Mouse (Mus musculus) thymus, adult 2 months (tissue): Measurements from ENCODE around the gene Nupr1.

Source experiments
- CTCF ChIP-seq: fragments of 200-500 bp; IDR thresholded peaks from 2 replicates; pipeline ENCODE4 v1.5.1; 2012; ENCODE audit warnings: mild to moderate bottlenecking, control low read depth, low read length, moderate library complexity, borderline replicate concordance; ENCODE audit not compliant: control insufficient read depth, poor library complexity, insufficient read depth; ENCODE audit errors: extremely low read depth
- POLR2A ChIP-seq: fragments of 200-500 bp; IDR thresholded peaks from 2 replicates; pipeline ENCODE4 v1.6.1; 2012; ENCODE audit warnings: mild to moderate bottlenecking, low read length, control low read depth, moderate library complexity; ENCODE audit not compliant: control insufficient read depth, poor library complexity, insufficient read depth; ENCODE audit errors: extremely low read depth

GRCm38 (mm10) chr7:126632478-126632877 is 1.8 kb upstream of the Nupr1 start:
- TF ChIP-seq CTCF (no peak), POLR2A (no peak)
